Mouse (Mus musculus) myocyte (in vitro differentiated cells): Measurements from ENCODE around the gene Gm17535.
"Not testable (repeated sequence)": the region's sequence is repeated elsewhere in the genome, so short reads cannot be mapped to it uniquely, and the experiment has no call there.

Experiments used
- CEBPB ChIP-seq: IDR thresholded peaks from 2 replicates; pipeline ENCODE4 v1.6.1; 2011; ENCODE audit warnings: mild to moderate bottlenecking, moderate library complexity; ENCODE audit not compliant: poor library complexity, insufficient read depth, severe bottlenecking
- MAX ChIP-seq: IDR thresholded peaks from one replicate; pipeline ENCODE4 v1.6.1; 2011; ENCODE audit warnings: low read depth, mild to moderate bottlenecking, control low read depth
- MYOD1 ChIP-seq, 3 experiments: IDR thresholded peaks; one replicate each; pipeline ENCODE4 v1.6.1; 2011; ENCODE audit warnings: control low read depth in 2 of 3, low read depth in 2 of 3, mild to moderate bottlenecking in 2 of 3, moderate library complexity in 1 of 3; ENCODE audit not compliant: insufficient read length in 2 of 3, control insufficient read depth in 1 of 3
- POLR2A ChIP-seq: IDR thresholded peaks from one replicate; pipeline ENCODE4 v1.6.1; 2011; ENCODE audit warnings: low read depth, mild to moderate bottlenecking, control low read depth, moderate library complexity; ENCODE audit not compliant: insufficient read length
- POLR2AphosphoS2 ChIP-seq: IDR thresholded peaks from one replicate; pipeline ENCODE4 v1.6.1; 2011; ENCODE audit warnings: low read depth, control low read depth; ENCODE audit not compliant: insufficient read length
- TCF12 ChIP-seq: IDR thresholded peaks from one replicate; pipeline ENCODE4 v1.6.1; 2011; ENCODE audit warnings: mild to moderate bottlenecking, control low read depth; ENCODE audit not compliant: poor library complexity, insufficient read depth, severe bottlenecking
- TCF3 ChIP-seq: IDR thresholded peaks from one replicate; pipeline ENCODE4 v1.6.1; 2011; ENCODE audit warnings: low read depth, control low read depth; ENCODE audit not compliant: insufficient read length
- USF1 ChIP-seq: IDR thresholded peaks from one replicate; pipeline ENCODE4 v1.6.1; 2011; ENCODE audit warnings: low read depth, mild to moderate bottlenecking, control low read depth, moderate library complexity

DNA sequence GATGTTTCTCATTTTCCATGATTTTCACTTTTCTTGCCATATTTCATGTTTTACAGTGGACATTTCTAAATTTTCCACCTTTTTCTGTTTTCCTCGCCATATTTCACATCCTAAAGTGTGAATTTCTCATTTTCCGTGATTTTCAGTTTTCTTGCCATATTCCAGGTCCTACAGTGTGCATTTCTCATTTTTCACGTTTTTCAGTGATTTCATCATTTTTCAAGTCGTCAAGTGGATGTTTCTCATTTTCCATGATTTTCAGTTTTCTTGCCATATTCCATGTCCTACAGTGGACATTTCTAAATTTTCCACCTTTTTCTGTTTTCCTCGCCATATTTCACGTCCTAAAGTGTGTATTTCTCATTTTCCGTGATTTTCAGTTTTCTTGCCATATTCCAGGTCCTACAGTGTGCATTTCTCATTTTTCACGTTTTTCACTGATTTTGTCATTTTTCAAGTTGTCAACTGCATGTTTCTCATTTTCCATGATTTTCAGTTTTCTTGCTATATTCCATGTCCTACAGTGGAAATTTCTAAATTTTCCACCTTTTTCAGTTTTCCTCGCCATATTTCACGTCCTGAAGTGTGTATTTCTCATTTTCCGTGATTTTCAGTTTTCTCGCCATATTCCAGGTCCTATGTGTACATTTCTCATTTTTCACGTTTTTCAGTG is 11.0 kb upstream of the Gm17535 start, which contains the start of gene Gm10718:
- not testable (repeated sequence) for TF ChIP-seq POLR2AphosphoS2; USF1; POLR2A; MAX; MYOD1 (IDR thresholded peaks at IDR 0.05; ENCODE audit: control insufficient read depth in 1 of 3, insufficient read length in 2 of 3, low read depth in 2 of 3); TCF12; TCF3; CEBPB
